Mouse (Mus musculus) intestine, postnatal 0 days (tissue): ENCODE data around the gene Cd69. TPM values are rescaled to one million over a fixed set of nuclear protein-coding genes. Genes with fewer than 3 reads are reported as not detected.
A peak's percentile ranks its signal among the peaks of the same experiment; 100 is the strongest.

ENCODE experiments used
- ATAC-seq: fragments of 200-750 bp; cut with Nextera tagmentation; 2 replicates; pipeline ENCODE4 v1.8.0; 2017; ENCODE audit warnings: mild to moderate bottlenecking, moderate TSS enrichment, moderate library complexity
- H3K27ac ChIP-seq: fragments of 300-500 bp; sonication (generic); 2 replicates; pipeline ENCODE4 v1.5.1; 2014; ENCODE audit warnings: mild to moderate bottlenecking, low read depth, low read length, moderate library complexity
- H3K27me3 ChIP-seq: fragments of 300-500 bp; sonication (generic); replicated peaks from 2 replicates; pipeline ENCODE4 v1.6.1; 2014; ENCODE audit warnings: low read length, mixed read lengths; ENCODE audit not compliant: control insufficient read depth, insufficient read depth
- H3K36me3 ChIP-seq: fragments of 300-500 bp; sonication (generic); 2 replicates; pipeline ENCODE4 v1.6.1; 2014; ENCODE audit warnings: mild to moderate bottlenecking, moderate library complexity; ENCODE audit not compliant: control insufficient read depth, insufficient read depth
- H3K4me1 ChIP-seq: fragments of 300-500 bp; sonication (generic); replicated peaks from 2 replicates; pipeline ENCODE4 v1.6.1; 2014; ENCODE audit warnings: antibody characterized with exemption, low read length, mixed read lengths; ENCODE audit not compliant: control insufficient read depth, insufficient read depth
- H3K4me2 ChIP-seq: fragments of 300-500 bp; sonication (generic); replicated peaks from 2 replicates; pipeline ENCODE4 v1.6.1; 2014; ENCODE audit warnings: low read depth, mild to moderate bottlenecking, moderate library complexity
- H3K4me3 ChIP-seq: fragments of 300-500 bp; sonication (generic); 2 replicates; pipeline ENCODE4 v1.5.1; 2014; ENCODE audit warnings: low read depth, low read length
- H3K9ac ChIP-seq: fragments of 300-500 bp; sonication (generic); 2 replicates; pipeline ENCODE4 v1.6.1; 2014; ENCODE audit warnings: mild to moderate bottlenecking, low read depth, low read length
- H3K9me3 ChIP-seq: fragments of 300-500 bp; sonication (generic); 2 replicates; pipeline ENCODE4 v1.6.1; 2016; ENCODE audit warnings: mixed run types; ENCODE audit not compliant: control insufficient read depth
- CTCF ChIP-seq: sonication (generic); IDR thresholded peaks from 2 replicates; pipeline ENCODE4 v1.5.1; 2016; ENCODE audit warnings: low read depth, mild to moderate bottlenecking, control low read depth, antibody characterized with exemption, moderate library complexity
- WGBS: fragments of 180-500 bp; shearing (Covaris S2); extraction: QIAGEN DNeasy Blood & Tissue Kit; methylation state at CpG from one replicate; pipeline ENCODE4 v1.1.7; 2014; 5-methylcytosine and 5-hydroxymethylcytosine counted together
- polyA plus RNA-seq: library from polyadenylated mRNA; unstranded; fragments of >200 nt; fragmentation: Nextera tagmentation; extraction: Ambion mirVana; gene quantifications from 2 replicates; pipeline ENCODE4 v1.2.1, GENCODE M21; 2015

Gene Cd69
- polyA plus RNA-seq, result 0.12 and 0.16 TPM in 2 replicates

DNA sequence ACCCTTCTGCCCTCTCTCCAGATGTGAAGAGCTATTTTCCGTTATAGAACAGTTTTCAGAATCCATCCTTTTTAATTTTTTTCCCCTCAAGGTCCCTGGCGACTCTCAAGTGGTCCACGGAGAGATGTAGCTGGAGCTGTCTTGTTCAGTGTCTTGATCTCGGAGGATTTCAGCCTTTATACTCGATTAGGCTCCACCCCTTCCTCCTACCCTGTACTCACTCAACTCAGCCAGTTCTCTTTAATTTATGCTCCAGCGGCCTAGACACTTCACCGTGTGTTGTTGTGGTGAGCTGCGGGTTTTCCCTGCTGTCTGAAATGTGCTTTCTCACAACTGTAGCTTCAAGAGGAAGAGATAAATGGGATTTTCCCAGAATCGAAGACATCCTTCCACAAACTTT lies at the start of gene Cd69:
TSS of gene Cd69 (minus strand) at position 217 of the 400 bp plus-strand sequence.
- no peak within 1 kb of the TSS for H3K4me3 ChIP-seq
- H3K9ac ChIP-seq, result no peak within 1 kb of the TSS
- TF ChIP-seq CTCF, result no peak
- WGBS, result 66% methylated on average over 9 of the region's 9 CpGs
- no peaks in the 10 kb centered on the region for H3K27me3 ChIP-seq
- no peak for ATAC-seq
- no peaks in the 10 kb centered on the region for H3K4me1 ChIP-seq
- H3K36me3 ChIP-seq, result no peaks in the 10 kb centered on the region
- H3K9me3 ChIP-seq, result no peaks in the 10 kb centered on the region
- H3K27ac ChIP-seq, result no peak within 1 kb of the TSS
- no peak within 1 kb of the TSS for H3K4me2 ChIP-seq

DNA sequence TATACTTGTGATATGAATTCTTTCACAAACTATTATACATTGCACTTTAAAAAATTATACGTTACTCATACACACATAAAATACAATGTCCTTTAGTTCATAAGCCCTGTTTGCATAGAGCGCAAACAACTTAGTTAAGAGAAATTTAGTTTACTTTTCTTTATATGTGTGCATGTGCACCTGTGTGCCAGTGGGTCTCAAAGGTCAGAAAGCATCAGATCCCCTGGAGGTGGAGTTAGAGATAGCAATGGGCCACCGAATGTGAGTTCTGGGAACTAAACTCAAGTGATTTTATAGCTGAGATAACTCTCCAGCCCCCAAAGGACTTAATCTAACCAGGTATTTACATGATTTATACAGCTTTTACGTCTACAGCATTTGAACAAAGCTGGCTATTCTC lies 44.1 kb upstream of the Cd69 start:
- Histone ChIP-seq H3K9me3 (no peaks in the 10 kb centered on the region), H3K36me3 (no peaks in the 10 kb centered on the region), H3K27me3 (no peaks in the 10 kb centered on the region), H3K4me2 (peak overlapping the region; percentile 30; the same call in 1 of the 2 replicates), H3K4me3 (no peak overlapping the region), H3K4me1 (no peaks in the 10 kb centered on the region), H3K9ac (no peak overlapping the region), H3K27ac (no peak overlapping the region)
- peak; percentile 69 for ATAC-seq
- TF ChIP-seq CTCF, result 0 out of 2 replicates have a peak, but pooled peaks have one; percentile 6
- 46% methylated on average over 4 of the region's 4 CpGs for WGBS

DNA sequence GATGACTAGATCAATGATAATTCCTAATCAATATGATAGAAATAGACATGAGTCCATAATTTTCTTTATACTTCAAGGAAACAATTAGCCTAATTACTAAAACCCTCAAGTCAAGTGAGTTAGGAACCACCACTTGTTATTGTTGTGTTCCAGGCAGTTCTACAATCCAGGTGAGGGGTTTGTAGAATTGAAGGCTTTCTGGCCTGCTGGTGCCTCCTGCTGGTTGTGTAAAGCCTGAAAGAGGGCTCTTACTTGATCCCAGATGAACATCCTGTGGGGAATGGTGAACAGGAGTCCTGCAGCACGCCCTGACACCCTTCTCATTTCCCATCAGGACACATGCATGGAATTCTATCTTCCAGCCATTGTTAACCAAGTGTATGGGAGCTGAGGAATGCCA lies 43.2 kb upstream of the Cd69 start:
- H3K9ac ChIP-seq, result no peak overlapping the region
- no peaks in the 10 kb centered on the region for H3K36me3 ChIP-seq
- H3K27ac ChIP-seq, result no peak overlapping the region
- ATAC-seq, result no peak
- peak; percentile 36 for TF ChIP-seq CTCF
- no peaks in the 10 kb centered on the region for H3K9me3 ChIP-seq
- no peaks in the 10 kb centered on the region for H3K4me1 ChIP-seq
- WGBS, result 63% methylated on average over 1 of the region's 1 CpGs
- H3K4me2 ChIP-seq, result no peak overlapping the region
- H3K4me3 ChIP-seq, result no peak overlapping the region
- no peaks in the 10 kb centered on the region for H3K27me3 ChIP-seq

DNA sequence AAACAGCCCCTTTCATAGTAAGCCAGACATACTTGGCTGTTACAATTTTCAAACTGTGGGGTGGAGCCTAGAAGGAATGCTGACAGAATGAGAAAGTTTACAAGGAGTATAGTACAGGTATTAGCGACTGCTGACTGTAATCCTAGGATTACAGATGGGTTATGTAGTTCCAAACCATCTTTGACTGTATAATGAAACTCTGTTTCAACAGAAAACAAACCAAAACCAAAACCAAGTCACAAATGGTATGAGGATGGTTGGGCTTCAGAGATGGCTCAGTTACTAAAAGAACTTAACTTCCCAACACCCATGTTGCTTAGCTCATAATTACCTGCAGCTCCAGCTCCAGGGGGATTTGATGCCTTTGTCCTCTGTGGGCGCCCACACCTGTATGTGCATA lies 41.2 kb upstream of the Cd69 start:
- no peak for TF ChIP-seq CTCF
- H3K4me1 ChIP-seq, result no peaks in the 10 kb centered on the region
- WGBS, result 73% methylated on average over 2 of the region's 2 CpGs
- no peaks in the 10 kb centered on the region for H3K9me3 ChIP-seq
- no peak overlapping the region for H3K4me2 ChIP-seq
- no peak overlapping the region for H3K27ac ChIP-seq
- H3K9ac ChIP-seq, result no peak overlapping the region
- no peak overlapping the region for H3K4me3 ChIP-seq
- no peaks in the 10 kb centered on the region for H3K27me3 ChIP-seq
- H3K36me3 ChIP-seq, result no peaks in the 10 kb centered on the region
- no peak for ATAC-seq

DNA sequence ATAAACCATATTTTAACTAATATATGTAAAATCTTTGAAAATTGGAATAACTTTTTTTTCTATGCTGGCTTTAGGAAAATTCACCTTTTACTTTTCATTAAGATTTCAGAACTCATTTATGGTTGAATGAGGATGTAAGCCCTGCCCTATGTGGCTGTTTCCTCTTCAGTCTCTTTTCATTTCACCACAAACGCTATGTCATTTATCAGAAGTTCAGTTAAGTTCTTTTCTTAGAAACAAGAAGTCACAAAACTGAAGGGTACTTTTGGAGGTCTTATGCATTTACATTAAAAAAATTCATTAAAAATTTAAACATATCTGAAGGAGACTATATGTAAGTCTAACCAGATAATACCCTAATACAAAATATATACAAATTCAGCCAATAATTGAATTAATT lies 40.5 kb upstream of the Cd69 start:
- Histone ChIP-seq H3K4me2 (no peak overlapping the region), H3K27me3 (no peaks in the 10 kb centered on the region), H3K9ac (no peak overlapping the region), H3K4me3 (no peak overlapping the region), H3K9me3 (no peaks in the 10 kb centered on the region), H3K4me1 (no peaks in the 10 kb centered on the region), H3K27ac (no peak overlapping the region), H3K36me3 (no peaks in the 10 kb centered on the region)
- TF ChIP-seq CTCF, result no peak
- no peak for ATAC-seq
- 86% methylated on average over 1 of the region's 1 CpGs for WGBS

DNA sequence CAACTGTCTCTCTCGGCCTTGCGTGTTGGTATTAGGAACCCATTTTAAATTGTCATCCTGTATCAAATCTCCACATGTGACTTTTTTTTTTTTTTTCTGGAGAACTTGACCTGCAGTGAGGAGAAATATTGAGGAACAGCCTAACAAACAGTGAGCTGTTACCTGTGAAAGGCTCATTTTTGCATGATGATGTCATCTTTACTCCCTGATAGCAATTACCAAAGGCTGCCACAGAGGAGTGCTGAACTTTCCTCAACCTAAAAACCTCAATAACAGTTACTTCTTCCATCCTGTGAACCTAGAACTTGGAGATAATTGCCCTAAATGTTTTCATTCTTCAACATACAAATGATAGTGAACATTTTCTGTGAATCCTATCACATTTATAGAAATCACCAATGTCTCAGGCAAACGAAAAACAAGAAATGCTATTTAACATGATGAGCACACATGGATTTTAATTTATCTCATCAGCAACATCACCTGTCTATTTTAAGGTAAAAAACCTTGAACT lies 39.5 kb upstream of the Cd69 start:
- Histone ChIP-seq H3K4me3 (no peak overlapping the region), H3K27ac (no peak overlapping the region), H3K9ac (no peak overlapping the region), H3K4me1 (no peaks in the 10 kb centered on the region), H3K27me3 (no peaks in the 10 kb centered on the region), H3K9me3 (no peaks in the 10 kb centered on the region), H3K4me2 (no peak overlapping the region), H3K36me3 (no peaks in the 10 kb centered on the region)
- ATAC-seq, result no peak
- 89% methylated on average over 3 of the region's 3 CpGs for WGBS
- TF ChIP-seq CTCF, result no peak

DNA sequence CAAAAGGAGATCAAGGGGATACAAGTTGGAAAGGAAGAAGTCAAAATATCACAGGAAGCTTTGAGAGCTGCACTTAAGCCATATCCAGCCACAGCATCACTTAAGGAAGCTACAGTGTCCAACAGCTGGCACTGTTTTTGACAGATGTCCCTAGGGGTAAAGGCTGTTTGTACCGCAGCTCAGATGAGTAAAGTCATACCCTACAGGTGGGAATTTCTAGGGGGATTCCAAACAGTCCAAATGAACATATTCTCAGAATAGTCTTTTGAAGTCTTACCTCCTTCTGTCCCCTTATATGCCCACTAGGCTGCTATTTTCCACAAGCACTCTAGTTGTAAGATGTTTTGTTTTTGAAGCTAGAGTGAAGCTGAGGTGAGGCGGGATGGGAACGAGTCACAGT lies 37.3 kb upstream of the Cd69 start:
- Histone ChIP-seq H3K27me3 (no peaks in the 10 kb centered on the region), H3K4me1 (no peaks in the 10 kb centered on the region), H3K4me2 (no peak overlapping the region), H3K36me3 (no peaks in the 10 kb centered on the region), H3K27ac (no peak overlapping the region), H3K9ac (no peak overlapping the region), H3K9me3 (no peaks in the 10 kb centered on the region), H3K4me3 (no peak overlapping the region)
- no peak for TF ChIP-seq CTCF
- WGBS, result 76% methylated on average over 3 of the region's 3 CpGs
- ATAC-seq, result no peak
